Mouse (Mus musculus): Measurements from ENCODE around the gene Tbc1d2b.

Tbc1d2b gene

GRCm38 (mm10) chr9:90201541-90201940 is 69.1 kb downstream of the Tbc1d2b start:
- DNase-seq = no peak

GRCm38 (mm10) chr9:90201096-90201495 is 69.5 kb downstream of the Tbc1d2b start:
- DNase-seq = no peak

- DNase-seq = no peak
Measured at GRCm38 (mm10) chr9:90200501-90200900, 70.1 kb downstream of the Tbc1d2b start.

GRCm38 (mm10) chr9:90199611-90200010 is 71.0 kb downstream of the Tbc1d2b start:
- DNase-seq = no peak

GRCm38 (mm10) chr9:90198531-90199449 is 71.8 kb downstream of the Tbc1d2b start:
- DNase-seq = peak; percentile 43 to 55

GRCm38 (mm10) chr9:90197866-90198383 is 72.7 kb downstream of the Tbc1d2b start:
- peak; percentile 36 to 54 for DNase-seq

- no peak for DNase-seq
Measured at GRCm38 (mm10) chr9:90197116-90197665, 73.4 kb downstream of the Tbc1d2b start.

GRCm38 (mm10) chr9:90196262-90196661 is 74.3 kb downstream of the Tbc1d2b start:
- DNase-seq = no peak

GRCm38 (mm10) chr9:90195000-90195399 is 75.6 kb downstream of the Tbc1d2b start:
- DNase-seq = no peak

GRCm38 (mm10) chr9:90189391-90189790 is 81.2 kb downstream of the Tbc1d2b start:
- DNase-seq = peak in 1 of 2 experiments; percentile 29

- DNase-seq = no peak
Measured at GRCm38 (mm10) chr9:90188893-90189292, 81.7 kb downstream of the Tbc1d2b start.

GRCm38 (mm10) chr9:90185356-90185910 is 85.2 kb downstream of the Tbc1d2b start:
- no peak for DNase-seq

- peak in 1 of 2 experiments; percentile 64 for DNase-seq
Measured at GRCm38 (mm10) chr9:90184116-90184515, 86.5 kb downstream of the Tbc1d2b start.

GRCm38 (mm10) chr9:90183550-90183949 is 87.1 kb downstream of the Tbc1d2b start:
- no peak for DNase-seq

GRCm38 (mm10) chr9:90182636-90183421 is 87.8 kb downstream of the Tbc1d2b start:
- no peak for DNase-seq

GRCm38 (mm10) chr9:90181656-90182388 is 88.8 kb downstream of the Tbc1d2b start:
- DNase-seq = no peak

GRCm38 (mm10) chr9:90179409-90179808 is 91.2 kb downstream of the Tbc1d2b start:
- DNase-seq = no peak

GRCm38 (mm10) chr9:90173330-90173729 is 97.3 kb downstream of the Tbc1d2b start:
- no peak for DNase-seq

GRCm38 (mm10) chr9:90172528-90173321 is 97.9 kb downstream of the Tbc1d2b start:
- peak in 1 of 2 experiments; percentile 1 for DNase-seq

- peak in 1 of 2 experiments; percentile 3 for DNase-seq
Measured at GRCm38 (mm10) chr9:90171421-90171820, 99.2 kb downstream of the Tbc1d2b start.

GRCm38 (mm10) chr9:90169965-90170364 is 100.6 kb downstream of the Tbc1d2b start:
- peak; percentile 60 to 62 for DNase-seq
